Mouse (Mus musculus): ENCODE results near the gene Etv2.

- TF ChIP-seq CTCF (IDR thresholded peaks at IDR 0.05; ENCODE audit: insufficient read depth, low read depth, low read length) (no peak), POLR2A (IDR thresholded peaks at IDR 0.05; ENCODE audit: insufficient read depth, low read depth, low read length) (no peak)
Measured at GRCm38 (mm10) chr7:30596093-30596492, 39.6 kb downstream of the Etv2 start.

Measured in olfactory bulb, adult 2 months (tissue).